Mouse (Mus musculus) ES-E14 (cell line): ENCODE results near the gene Klc3.

Experiments used
- CHD2 ChIP-seq: IDR thresholded peaks from 2 replicates; pipeline ENCODE4 v1.6.1; 2014; ENCODE audit warnings: mild to moderate bottlenecking, low read depth, low read length, inconsistent platforms
- HCFC1 ChIP-seq: IDR thresholded peaks from 2 replicates; pipeline ENCODE4 v1.6.1; 2012; ENCODE audit warnings: low read length, inconsistent platforms, borderline replicate concordance; ENCODE audit not compliant: insufficient read depth
- MAFK ChIP-seq: IDR thresholded peaks from 2 replicates; pipeline ENCODE4 v1.6.1; 2014; ENCODE audit warnings: mild to moderate bottlenecking, low read depth, low read length, inconsistent platforms; ENCODE audit not compliant: insufficient read depth
- ZC3H11A ChIP-seq: IDR thresholded peaks from 2 replicates; pipeline ENCODE4 v1.6.1; 2012; ENCODE audit warnings: low read depth, mild to moderate bottlenecking, inconsistent platforms, low read length, borderline replicate concordance
- ZNF384 ChIP-seq: IDR thresholded peaks from 2 replicates; pipeline ENCODE4 v1.6.1; 2012; ENCODE audit warnings: low read depth, low read length, inconsistent platforms

DNA sequence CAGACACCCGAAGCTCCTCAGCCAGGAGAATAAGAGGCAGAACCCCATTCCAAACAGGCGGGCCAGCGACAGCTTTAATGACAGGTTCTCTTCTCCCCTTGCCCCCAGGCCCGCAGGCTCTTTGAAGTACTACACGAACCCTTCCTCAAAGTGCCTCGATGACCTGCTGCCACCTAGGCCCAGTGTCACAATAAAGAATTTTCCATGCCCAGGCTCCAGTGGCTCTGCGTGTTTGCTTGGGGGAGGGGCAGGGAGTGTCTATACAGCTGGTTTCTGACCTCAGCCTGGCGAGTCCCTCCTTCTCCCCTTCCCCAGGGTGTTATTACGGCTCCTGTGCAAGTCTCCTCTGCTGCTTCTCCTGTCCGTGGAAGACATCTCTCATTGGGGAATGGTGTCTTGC lies 47.6 kb downstream of the Klc3 start:
- TF ChIP-seq MAFK, result no peak
- no peak for TF ChIP-seq CHD2
- no peak for TF ChIP-seq HCFC1
- no peak for TF ChIP-seq ZC3H11A
- TF ChIP-seq ZNF384, result no peak
